Mouse (Mus musculus) G1E (cell line): Measurements from ENCODE around the gene Grxcr1. TPM values are rescaled to one million over a fixed set of nuclear protein-coding genes. Genes with fewer than 3 reads are reported as not detected.

Source experiments
- ATAC-seq: 2 replicates; pipeline ENCODE4 v1.8.0; 2016; ENCODE audit warnings: mild to moderate bottlenecking; ENCODE audit not compliant: insufficient number of reproducible peaks, poor library complexity, low FRiP score, severe bottlenecking; ENCODE audit errors: extremely low read depth
- DNase-seq: peaks from one replicate; pipeline ENCODE4 v3.0.0; 2012; ENCODE audit warnings: low spot score
- H3K27me3 ChIP-seq: 2 replicates; pipeline ENCODE4 v1.6.1; 2012; ENCODE audit warnings: mild to moderate bottlenecking, low read length, inconsistent platforms; ENCODE audit not compliant: insufficient read depth
- H3K36me3 ChIP-seq: replicated peaks from 2 replicates; pipeline ENCODE3; 2012; ENCODE audit warnings: mild to moderate bottlenecking, inconsistent platforms
- H3K4me1 ChIP-seq: 2 replicates; pipeline ENCODE4 v1.6.1; 2012; ENCODE audit warnings: low read depth, low read length, inconsistent platforms, mixed read lengths; ENCODE audit not compliant: insufficient read depth
- H3K4me3 ChIP-seq: 2 replicates; pipeline ENCODE4 v1.5.1; 2012; ENCODE audit warnings: low read depth, mild to moderate bottlenecking, inconsistent platforms, low read length, moderate library complexity, mixed read lengths
- H3K9me3 ChIP-seq: replicated peaks from 2 replicates; pipeline ENCODE4 v1.6.1; 2012; ENCODE audit warnings: inconsistent platforms
- CTCF ChIP-seq: IDR thresholded peaks from 2 replicates; pipeline ENCODE4 v1.5.1; 2012; ENCODE audit warnings: low read depth, low read length, inconsistent platforms, mixed read lengths
- GATA1 ChIP-seq: IDR thresholded peaks from 2 replicates; pipeline ENCODE4 v1.6.1; 2012; ENCODE audit warnings: borderline replicate concordance, low read length, inconsistent platforms, mixed read lengths
- GATA2 ChIP-seq: IDR thresholded peaks from 2 replicates; pipeline ENCODE4 v1.6.1; 2012; ENCODE audit warnings: low read depth, low read length, inconsistent platforms, borderline replicate concordance
- POLR2AphosphoS5 ChIP-seq: IDR thresholded peaks from 2 replicates; pipeline ENCODE4 v1.6.1; 2012; ENCODE audit warnings: low read depth, low read length, inconsistent platforms; ENCODE audit not compliant: insufficient replicate concordance
- TAL1 ChIP-seq: conservative IDR thresholded peaks from 2 replicates; pipeline ENCODE4 v1.6.1; 2012; ENCODE audit warnings: low read depth, low read length, inconsistent platforms, mixed read lengths
- polyA plus RNA-seq: library from polyadenylated mRNA; stranded (reverse); fragments of >175 nt; gene quantifications from 2 replicates; pipeline ENCODE4 v1.2.3, GENCODE M21; 2012
- total RNA-seq, 2 experiments: library from RNA; stranded (forward) in 1 of 2; stranded (reverse) in 1 of 2; fragments of 200-1000 nt in 1 of 2; fragments of >200 nt in 1 of 2; fragmentation: Nextera tagmentation in 1 of 2; gene quantifications; 2 replicates each; pipeline ENCODE4 v1.2.3; 2014 to 2017

Grxcr1 gene
- total and polyA plus RNA-seq, 3 experiments = not detected

- Histone ChIP-seq H3K4me3 (no peak overlapping the region), H3K36me3 (no peaks in the 10 kb centered on the region), H3K27me3 (no peaks in the 10 kb centered on the region), H3K4me1 (no peaks in the 10 kb centered on the region), H3K9me3 (no peaks in the 10 kb centered on the region)
- TF ChIP-seq POLR2AphosphoS5 = no peak
- no peak for TF ChIP-seq TAL1
- no peak for TF ChIP-seq GATA2
- no peak for TF ChIP-seq GATA1
- no peak for TF ChIP-seq CTCF
- DNase-seq = no peak
- no peak for ATAC-seq
Measured at GRCm38 (mm10) chr5:68150347-68151043, 118.9 kb downstream of the Grxcr1 start.

GRCm38 (mm10) chr5:68162503-68162902, 130.9 kb downstream of the Grxcr1 start:
- TF ChIP-seq GATA1 = no peak
- no peak for TF ChIP-seq CTCF
- no peak for TF ChIP-seq GATA2
- H3K27me3 ChIP-seq = no peaks in the 10 kb centered on the region
- no peaks in the 10 kb centered on the region for H3K36me3 ChIP-seq
- H3K4me1 ChIP-seq = no peaks in the 10 kb centered on the region
- no peaks in the 10 kb centered on the region for H3K9me3 ChIP-seq
- no peak overlapping the region for H3K4me3 ChIP-seq
- ATAC-seq (no peak), DNase-seq (no peak)

GRCm38 (mm10) chr5:68165954-68166353, 134.3 kb downstream of the Grxcr1 start:
- DNase-seq (no peak), ATAC-seq (no peak)
- Histone ChIP-seq H3K4me3 (no peak overlapping the region), H3K27me3 (no peaks in the 10 kb centered on the region), H3K36me3 (no peaks in the 10 kb centered on the region), H3K9me3 (no peaks in the 10 kb centered on the region), H3K4me1 (no peaks in the 10 kb centered on the region)
- TF ChIP-seq TAL1 (no peak), POLR2AphosphoS5 (no peak), CTCF (no peak), GATA2 (no peak), GATA1 (no peak)

Other genes with a start within 250 kb of the Grxcr1 start
- 156 and 177 TPM in 2 replicates for gene Atp8a1, start 184.4 kb upstream of the Grxcr1 start, total RNA-seq (2014; fragmentation: Nextera tagmentation)
- gene Atp8a1, start 184.4 kb upstream of the Grxcr1 start, total RNA-seq (2017) = 75.0 and 81.3 TPM in 2 replicates
- gene Atp8a1, start 184.4 kb upstream of the Grxcr1 start, polyA plus RNA-seq = 13.5 and 14.8 TPM in 2 replicates
- not detected in 2 replicates for gene Gm5108, start 90.2 kb upstream of the Grxcr1 start, total RNA-seq (2014; fragmentation: Nextera tagmentation)
- not detected in 2 replicates for gene Gm5108, start 90.2 kb upstream of the Grxcr1 start, total RNA-seq (2017)
- gene Gm5108, start 90.2 kb upstream of the Grxcr1 start, polyA plus RNA-seq = not detected in 2 replicates
- gene Gm21905, start 85.4 kb upstream of the Grxcr1 start, total RNA-seq (2014; fragmentation: Nextera tagmentation) = not detected in 2 replicates
- gene Gm21905, start 85.4 kb upstream of the Grxcr1 start, total RNA-seq (2017) = not detected in 2 replicates
- gene Gm21905, start 85.4 kb upstream of the Grxcr1 start, polyA plus RNA-seq = not detected in 2 replicates